Mouse (Mus musculus): ENCODE measurements around the gene Cyfip1. TPM values are rescaled to one million over a fixed set of nuclear protein-coding genes. Genes with fewer than 3 reads are reported as not detected.
"Not testable (repeated sequence)": the region's sequence is repeated elsewhere in the genome, so short reads cannot be mapped to it uniquely, and the experiment has no call there.

Gene Cyfip1
- polyA plus RNA-seq, 1 experiment from 2014 or later = 19.0 TPM

- DNase-seq (ENCODE audit: low spot score) = no peak
Observed at GRCm38 (mm10) chr7:55865044-55865443, 23.5 kb downstream of the Cyfip1 start.

- DNase-seq (ENCODE audit: low spot score) = no peak
Observed at GRCm38 (mm10) chr7:55865750-55866416, 24.3 kb downstream of the Cyfip1 start.

GRCm38 (mm10) chr7:55868247-55868646 lies 26.7 kb downstream of the Cyfip1 start:
- no peak for DNase-seq (ENCODE audit: low spot score)

- DNase-seq (ENCODE audit: low spot score) = no peak
Observed at GRCm38 (mm10) chr7:55869220-55869619, 27.7 kb downstream of the Cyfip1 start.

GRCm38 (mm10) chr7:55870340-55871020 lies 28.9 kb downstream of the Cyfip1 start:
- no peak for DNase-seq (ENCODE audit: low spot score)

GRCm38 (mm10) chr7:55871476-55871875 lies 29.9 kb downstream of the Cyfip1 start:
- DNase-seq (ENCODE audit: low spot score) = no peak

GRCm38 (mm10) chr7:55874703-55875102 lies 33.2 kb downstream of the Cyfip1 start:
- DNase-seq (ENCODE audit: low spot score) = no peak

GRCm38 (mm10) chr7:55877721-55878120 lies 36.2 kb downstream of the Cyfip1 start:
- DNase-seq (ENCODE audit: low spot score) = no peak

- no peak for DNase-seq (ENCODE audit: low spot score)
Observed at GRCm38 (mm10) chr7:55880882-55881281, 39.3 kb downstream of the Cyfip1 start.

GRCm38 (mm10) chr7:55888603-55889002 lies 47.1 kb downstream of the Cyfip1 start:
- DNase-seq (ENCODE audit: low spot score) = no peak

GRCm38 (mm10) chr7:55889996-55890395 lies 48.5 kb downstream of the Cyfip1 start:
- no peak for DNase-seq (ENCODE audit: low spot score)

GRCm38 (mm10) chr7:55890731-55891130 lies 49.2 kb downstream of the Cyfip1 start:
- no peak for DNase-seq (ENCODE audit: low spot score)

- DNase-seq (ENCODE audit: low spot score) = no peak
Observed at GRCm38 (mm10) chr7:55891797-55892196, 50.3 kb downstream of the Cyfip1 start.

- no peak for DNase-seq (ENCODE audit: low spot score)
Observed at GRCm38 (mm10) chr7:55903766-55904165, 62.2 kb downstream of the Cyfip1 start.

GRCm38 (mm10) chr7:55905449-55905848 lies 63.9 kb downstream of the Cyfip1 start:
- no peak for DNase-seq (ENCODE audit: low spot score)

GRCm38 (mm10) chr7:55909519-55909918 lies 68.0 kb downstream of the Cyfip1 start:
- no peak for DNase-seq (ENCODE audit: low spot score)

GRCm38 (mm10) chr7:55910356-55910755 lies 68.8 kb downstream of the Cyfip1 start:
- DNase-seq (ENCODE audit: low spot score) = no peak

GRCm38 (mm10) chr7:55911371-55911770 lies 69.8 kb downstream of the Cyfip1 start:
- DNase-seq (ENCODE audit: low spot score) = no peak

- DNase-seq (ENCODE audit: low spot score) = no peak
Observed at GRCm38 (mm10) chr7:55912118-55912517, 70.6 kb downstream of the Cyfip1 start.

GRCm38 (mm10) chr7:55918365-55918764 lies 76.8 kb downstream of the Cyfip1 start:
- not testable (repeated sequence) for DNase-seq (ENCODE audit: low spot score)

- DNase-seq (ENCODE audit: low spot score) = no peak
Observed at GRCm38 (mm10) chr7:55927262-55927661, 85.7 kb downstream of the Cyfip1 start.

- DNase-seq (ENCODE audit: low spot score) = no peak
Observed at GRCm38 (mm10) chr7:55928649-55929048, 87.1 kb downstream of the Cyfip1 start.

- DNase-seq (ENCODE audit: low spot score) = no peak
Observed at GRCm38 (mm10) chr7:55935025-55935424, 93.5 kb downstream of the Cyfip1 start.
